Mouse (Mus musculus) small intestine, adult 2 months (tissue): ENCODE measurements around the gene Olfr1425. TPM values are rescaled to one million over a fixed set of nuclear protein-coding genes. Genes with fewer than 3 reads are reported as not detected.

Experiments
- H3K27ac ChIP-seq: fragments of 200-500 bp; 2 replicates; pipeline ENCODE4 v1.5.1; 2012; ENCODE audit warnings: low read depth, low read length, control low read depth, inconsistent platforms; ENCODE audit not compliant: insufficient read depth
- H3K27me3 ChIP-seq: fragments of 200-500 bp; 2 replicates; pipeline ENCODE4 v1.6.1; 2012; ENCODE audit warnings: mild to moderate bottlenecking, moderate library complexity, low read length, inconsistent platforms; ENCODE audit not compliant: control insufficient read depth, insufficient read depth
- H3K36me3 ChIP-seq: fragments of 200-500 bp; 2 replicates; pipeline ENCODE4 v1.6.1; 2012; ENCODE audit warnings: mild to moderate bottlenecking, low read length, control low read depth, inconsistent platforms; ENCODE audit not compliant: control insufficient read depth, insufficient read depth
- H3K4me1 ChIP-seq: fragments of 200-500 bp; 2 replicates; pipeline ENCODE4 v1.6.1; 2012; ENCODE audit warnings: low read length, inconsistent platforms, mixed read lengths; ENCODE audit not compliant: control insufficient read depth, insufficient read depth, insufficient read length
- H3K4me3 ChIP-seq: fragments of 200-500 bp; 2 replicates; pipeline ENCODE4 v1.5.1; 2012; ENCODE audit warnings: low read depth, mild to moderate bottlenecking, control low read depth, inconsistent platforms, low read length, moderate library complexity
- CTCF ChIP-seq: fragments of 200-500 bp; IDR thresholded peaks from 2 replicates; pipeline ENCODE4 v1.5.1; 2012; ENCODE audit warnings: low read depth, mild to moderate bottlenecking, control low read depth, inconsistent platforms, low read length, moderate library complexity, mixed read lengths; ENCODE audit not compliant: insufficient replicate concordance, insufficient read length; ENCODE audit errors: extremely low read depth
- POLR2A ChIP-seq: fragments of 200-500 bp; IDR thresholded peaks from 2 replicates; pipeline ENCODE4 v1.6.1; 2012; ENCODE audit warnings: low read depth, mild to moderate bottlenecking, control low read depth, inconsistent platforms, low read length, moderate library complexity
- WGBS: fragments of 180-500 bp; shearing (Covaris S2); methylation state at CpG from one replicate; pipeline ENCODE4 v1.1.7; 2018; 5-methylcytosine and 5-hydroxymethylcytosine counted together
- polyA plus RNA-seq: library from polyadenylated mRNA; depleted of rRNA; stranded (reverse); fragments of >200 nt; gene quantifications from 2 replicates; pipeline ENCODE4 v1.2.3, GENCODE M21; 2012; rRNA removed

Olfr1425 gene
- polyA plus RNA-seq, 1 experiment, result not detected

DNA sequence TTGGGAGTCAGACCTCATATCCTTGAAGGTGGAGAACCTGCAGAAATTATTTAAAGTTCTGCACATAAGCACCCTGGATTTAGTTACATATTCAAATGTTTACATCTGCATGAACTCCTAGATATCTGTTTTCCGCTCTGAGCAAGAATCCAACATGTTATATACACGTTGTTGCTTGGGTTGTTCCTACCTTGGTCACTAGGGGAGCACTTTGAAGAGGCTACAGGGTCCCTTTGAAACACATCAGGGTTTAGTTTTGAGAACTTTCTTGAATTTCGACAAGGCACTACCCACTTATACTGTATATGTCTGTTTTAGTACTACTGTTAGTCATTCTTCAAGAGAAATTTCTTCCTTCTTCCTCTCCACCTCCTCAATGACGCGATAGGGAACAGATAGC, 34.4 kb downstream of the Olfr1425 start:
- Histone ChIP-seq H3K27ac (no peak overlapping the region), H3K4me1 (no peaks in the 10 kb centered on the region), H3K36me3 (no peaks in the 10 kb centered on the region), H3K4me3 (no peak overlapping the region), H3K27me3 (no peaks in the 10 kb centered on the region; the same call in 1 of the 2 replicates)
- WGBS, result 91% methylated on average over 5 of the region's 5 CpGs
- TF ChIP-seq CTCF (no peak), POLR2A (no peak)

DNA sequence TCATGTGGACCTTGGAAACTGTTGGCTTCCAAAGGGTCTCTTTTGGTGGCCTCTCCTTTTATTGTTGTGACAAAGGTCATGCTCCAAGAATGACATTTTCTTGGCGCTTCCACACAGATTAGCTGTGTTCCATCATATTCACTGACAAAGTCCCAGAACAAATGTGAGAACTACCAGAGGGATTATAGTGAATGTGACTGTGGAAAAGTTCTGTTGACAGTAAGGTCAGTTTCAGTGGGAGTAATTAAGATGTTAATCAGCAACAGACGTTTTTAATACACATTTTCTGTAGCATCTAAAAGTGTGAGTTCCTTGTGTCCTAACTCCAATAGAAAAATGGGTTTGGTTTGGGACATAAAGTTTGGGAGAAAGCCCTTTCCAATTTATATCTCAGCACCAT, 36.3 kb downstream of the Olfr1425 start, which contains the start of gene Olfr1423:
Gene Olfr1423, minus strand, starts transcription at position 101 of the 400 bp plus-strand sequence.
- Histone ChIP-seq H3K4me1 (peaks cover 2% of the 10 kb centered on the region; the same call in 1 of the 2 replicates), H3K27ac (no peak within 1 kb of the TSS), H3K36me3 (no peaks in the 10 kb centered on the region), H3K27me3 (no peaks in the 10 kb centered on the region; the same call in 1 of the 2 replicates), H3K4me3 (no peak within 1 kb of the TSS)
- TF ChIP-seq POLR2A (no peak), CTCF (no peak)
- WGBS, result 40% methylated on average over 2 of the region's 2 CpGs

GRCm38 (mm10) chr19:12037727-12038126, 39.8 kb downstream of the Olfr1425 start:
- TF ChIP-seq POLR2A (no peak), CTCF (no peak)
- Histone ChIP-seq H3K36me3 (no peaks in the 10 kb centered on the region), H3K27me3 (no peaks in the 10 kb centered on the region), H3K4me1 (peaks cover 6% of the 10 kb centered on the region), H3K27ac (no peak overlapping the region), H3K4me3 (no peak overlapping the region)

DNA sequence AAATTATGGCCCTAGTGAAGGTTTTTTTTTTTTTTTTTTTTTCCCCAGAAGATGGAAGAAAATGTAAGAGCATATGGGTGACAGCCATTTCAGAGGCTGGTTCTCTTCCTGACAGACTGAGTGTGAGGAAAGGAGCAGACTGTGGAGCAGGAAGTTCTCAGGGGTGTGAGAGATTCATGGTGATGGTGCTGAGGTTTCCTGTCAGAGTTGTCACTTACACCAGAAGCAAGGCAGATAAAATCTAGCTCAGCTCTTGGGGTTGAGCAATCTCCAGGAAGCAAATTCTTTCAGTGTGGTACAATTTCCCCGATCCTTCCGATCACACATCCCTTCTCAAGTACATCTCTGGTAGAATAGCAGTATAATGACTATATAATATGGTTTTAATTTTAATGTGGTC, 50.9 kb downstream of the Olfr1425 start:
- H3K4me3 ChIP-seq, result no peak overlapping the region
- no peaks in the 10 kb centered on the region for H3K4me1 ChIP-seq
- H3K27ac ChIP-seq, result no peak overlapping the region
- WGBS, result 66% methylated on average over 2 of the region's 2 CpGs
- TF ChIP-seq CTCF (no peak), POLR2A (no peak)
- H3K36me3 ChIP-seq, result no peaks in the 10 kb centered on the region
- H3K27me3 ChIP-seq, result no peaks in the 10 kb centered on the region

DNA sequence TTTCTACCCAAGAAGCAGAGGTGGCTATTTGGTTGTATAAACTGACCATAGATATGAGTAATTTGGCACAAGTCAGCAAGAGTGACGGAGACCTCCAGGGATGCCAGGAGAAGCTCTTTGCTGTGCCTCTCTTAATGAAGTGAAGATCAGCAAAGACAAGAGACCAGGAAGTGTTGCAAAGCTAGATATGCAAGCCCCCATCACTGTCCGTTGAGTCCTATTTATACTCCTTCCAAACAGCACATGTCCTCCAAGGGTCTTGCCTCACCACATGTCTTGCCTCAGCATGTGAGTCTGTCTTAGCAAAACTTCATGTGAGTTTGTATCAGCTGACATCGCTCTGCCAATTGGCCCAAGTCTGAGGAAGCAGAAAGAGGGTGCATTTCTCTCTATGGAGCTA, 52.2 kb downstream of the Olfr1425 start:
- TF ChIP-seq CTCF, result no peak
- no peak for TF ChIP-seq POLR2A
- no peaks in the 10 kb centered on the region for H3K36me3 ChIP-seq
- H3K4me3 ChIP-seq, result no peak overlapping the region
- H3K27ac ChIP-seq, result no peak overlapping the region
- no peaks in the 10 kb centered on the region for H3K4me1 ChIP-seq
- no peaks in the 10 kb centered on the region for H3K27me3 ChIP-seq
- WGBS, result 90% methylated on average over 3 of the region's 3 CpGs

DNA sequence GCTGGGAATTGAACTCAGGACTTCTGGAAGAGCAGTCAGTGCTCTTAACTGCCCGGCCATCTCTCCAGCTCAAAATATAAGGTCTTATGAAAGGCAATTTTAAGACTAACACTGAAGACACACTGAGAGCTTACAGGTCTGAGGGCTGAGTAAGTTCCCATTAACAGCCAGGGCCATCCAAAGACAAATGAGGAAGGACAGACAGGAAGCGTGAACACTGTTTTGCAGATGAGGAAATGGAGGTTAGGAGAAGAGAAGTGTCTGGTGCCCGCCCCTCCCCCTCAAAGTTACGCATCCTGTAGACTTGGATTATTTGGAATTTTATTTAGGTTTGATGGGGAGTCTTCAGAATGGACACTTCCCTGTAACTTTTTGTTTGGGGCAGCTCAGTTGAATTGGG, 53.4 kb downstream of the Olfr1425 start:
- Histone ChIP-seq H3K4me3 (no peak overlapping the region), H3K4me1 (no peaks in the 10 kb centered on the region), H3K27ac (no peak overlapping the region), H3K36me3 (no peaks in the 10 kb centered on the region), H3K27me3 (no peaks in the 10 kb centered on the region)
- 77% methylated on average over 4 of the region's 4 CpGs for WGBS
- no peak for TF ChIP-seq POLR2A
- TF ChIP-seq CTCF, result no peak

Other genes with a start within 250 kb of the Olfr1425 start
- gene Olfr1417, start 238.5 kb downstream of the Olfr1425 start, polyA plus RNA-seq, result not detected in 2 replicates
- not detected in 2 replicates for gene Olfr1418, start 216.7 kb downstream of the Olfr1425 start, polyA plus RNA-seq
- gene Olfr1419, start 202.6 kb downstream of the Olfr1425 start, polyA plus RNA-seq, result not detected in 2 replicates
- not detected in 2 replicates for gene Olfr1420, start 191.2 kb downstream of the Olfr1425 start, polyA plus RNA-seq
- 6.6 and 12.2 TPM in 2 replicates for gene Patl1, start 165.3 kb downstream of the Olfr1425 start, polyA plus RNA-seq
- 7.0 and 12.0 TPM in 2 replicates for gene Osbp, start 111.8 kb downstream of the Olfr1425 start, polyA plus RNA-seq
- not detected in 2 replicates for gene Olfr1423, start 36.4 kb downstream of the Olfr1425 start, polyA plus RNA-seq
- gene Olfr1424, start 15.0 kb downstream of the Olfr1425 start, polyA plus RNA-seq, result not detected in 2 replicates
- gene Olfr1426, start 14.3 kb upstream of the Olfr1425 start, polyA plus RNA-seq, result not detected in 2 replicates
- gene Olfr1427, start 25.6 kb upstream of the Olfr1425 start, polyA plus RNA-seq, result not detected in 2 replicates
- gene Olfr1428, start 38.2 kb upstream of the Olfr1425 start, polyA plus RNA-seq, result not detected in 2 replicates
- not detected in 2 replicates for gene Olfr76, start 45.5 kb upstream of the Olfr1425 start, polyA plus RNA-seq
- gene Olfr1555-ps1, start 92.4 kb upstream of the Olfr1425 start, polyA plus RNA-seq, result not detected in 2 replicates
- not detected in 2 replicates for gene Olfr1431, start 122.9 kb upstream of the Olfr1425 start, polyA plus RNA-seq
- not detected in 2 replicates for gene Olfr1432, start 154.9 kb upstream of the Olfr1425 start, polyA plus RNA-seq
- not detected in 2 replicates for gene Olfr262, start 163.9 kb upstream of the Olfr1425 start, polyA plus RNA-seq
- not detected in 2 replicates for gene Olfr235, start 183.3 kb upstream of the Olfr1425 start, polyA plus RNA-seq
- gene Olfr1434, start 202.1 kb upstream of the Olfr1425 start, polyA plus RNA-seq, result not detected in 2 replicates
- not detected in 2 replicates for gene Olfr1436, start 221.4 kb upstream of the Olfr1425 start, polyA plus RNA-seq
- gene Olfr1437, start 247.4 kb upstream of the Olfr1425 start, polyA plus RNA-seq, result not detected in 2 replicates